7 mouse cellular contexts compared by ENCODE assay signal in genomic region chr2:38668802-38669580, GRCm38 (mm10). TPM values are rescaled to one million over a fixed set of nuclear protein-coding genes. Genes with fewer than 3 reads are reported as not detected.
A peak's percentile ranks its signal among the peaks of the same experiment; 100 is the strongest.
DNase-seq lines count a peak whose midpoint lies in the region; ATAC-seq and TF ChIP-seq lines count a peak whose summit lies in the region.

No protein-coding gene starts in this region.

- DNase-seq in MEL (ENCODE audit: low read depth, low spot score): peak; percentile 66
- DNase-seq in embryo, embryonic 10.5 days (ENCODE audit: low spot score): peak; percentile 76
- DNase-seq in intestine, embryonic 14.5 days (ENCODE audit: low spot score): peak; percentile 64
- peak; percentile 4 for DNase-seq in splenic B cell, adult 2 months (ENCODE audit: low read depth, low spot score)
- no peak for DNase-seq in frontal cortex, postnatal 36 days (ENCODE audit: low spot score in 2 of 2)
- DNase-seq in c-Kit-positive CD71-positive TER-119-positive erythroid progenitor cells, embryonic 14.5 days (ENCODE audit: low spot score): no peak

- H3K9ac ChIP-seq in MEL (ENCODE audit: control insufficient read depth, low read depth, low read length, poor library complexity, severe bottlenecking): no peak overlapping the region
- no peak overlapping the region for H3K9ac ChIP-seq in intestine, embryonic 14.5 days (ENCODE audit: low read length)
- H3K9ac ChIP-seq in liver, embryonic 16.5 days (ENCODE audit: low read depth, low read length): no peak overlapping the region

- TF ChIP-seq CTCF in MEL (IDR thresholded peaks at IDR 0.05 in 2 of 3, conservative IDR thresholded peaks at IDR 0.05 in 1 of 3; ENCODE audit: control insufficient read depth in 1 of 3, insufficient read depth in 1 of 3, low read depth in 2 of 3, low read length in 3 of 3, poor library complexity in 1 of 3, severe bottlenecking in 1 of 3): peak in 1 of 3 experiments; percentile 8; a peak in 1 of 6 replicates

- no peak for TF ChIP-seq EP300 in MEL (IDR thresholded peaks at IDR 0.05; ENCODE audit: low read depth in 1 of 2, low read length in 2 of 2)

- no peak for TF ChIP-seq POLR2A in MEL (IDR thresholded peaks at IDR 0.05; ENCODE audit: control insufficient read depth in 1 of 2, insufficient read depth in 1 of 2, low read depth in 1 of 2, low read length in 2 of 2, poor library complexity in 1 of 2)

- peak overlapping the region in 1 of 2 experiments; percentile 31; a peak in 1 of 4 replicates for H3K4me3 ChIP-seq in MEL (ENCODE audit: control insufficient read depth in 1 of 2, insufficient read depth in 1 of 2, low read depth in 2 of 2, low read length in 2 of 2)
- H3K4me3 ChIP-seq in intestine, embryonic 14.5 days (ENCODE audit: low read depth, low read length): no peak overlapping the region
- H3K4me3 ChIP-seq in liver, embryonic 16.5 days (ENCODE audit: low read depth, low read length): no peak overlapping the region

- H3K79me2 ChIP-seq in MEL (ENCODE audit: control insufficient read depth, insufficient read depth, low read length, poor library complexity): no peaks in the 10 kb centered on the region

- H3K27ac ChIP-seq in MEL (ENCODE audit: control insufficient read depth, low read depth, low read length): no peak overlapping the region
- H3K27ac ChIP-seq in intestine, embryonic 14.5 days (ENCODE audit: low read depth): no peak overlapping the region
- H3K27ac ChIP-seq in liver, embryonic 16.5 days (ENCODE audit: low read length): no peak overlapping the region

- peak; percentile 85 for ATAC-seq in intestine, embryonic 14.5 days (replicated peaks; ENCODE audit: low FRiP score, low TSS enrichment, low read depth)
- peak; percentile 73 for ATAC-seq in liver, embryonic 16.5 days (ENCODE audit: low read depth)

- no peak for TF ChIP-seq RAD21 in MEL (IDR thresholded peaks at IDR 0.05; ENCODE audit: low read depth, low read length)

- H3K9me3 ChIP-seq in MEL (replicated peaks; ENCODE audit: insufficient read depth, low read length): no peaks in the 10 kb centered on the region
- no peaks in the 10 kb centered on the region for H3K9me3 ChIP-seq in intestine, embryonic 14.5 days (ENCODE audit: control insufficient read depth, low read length)
- no peaks in the 10 kb centered on the region for H3K9me3 ChIP-seq in liver, embryonic 16.5 days (replicated peaks; ENCODE audit: control insufficient read depth, low read length)

- H3K4me1 ChIP-seq in MEL (ENCODE audit: control insufficient read depth in 1 of 2, insufficient read depth in 2 of 2, low read length in 2 of 2): no peaks in the 10 kb centered on the region
- no peaks in the 10 kb centered on the region for H3K4me1 ChIP-seq in intestine, embryonic 14.5 days (replicated peaks; ENCODE audit: control insufficient read depth, insufficient read depth, low read length)
- 0 out of 2 replicates have a peak, but pooled peaks cover 2% of the 10 kb centered on the region for H3K4me1 ChIP-seq in liver, embryonic 16.5 days (ENCODE audit: control insufficient read depth, low read depth, low read length)

- peak overlapping the region; percentile 32 for H3K4me2 ChIP-seq in intestine, embryonic 14.5 days (ENCODE audit: low read length)
- no peak overlapping the region for H3K4me2 ChIP-seq in liver, embryonic 16.5 days (ENCODE audit: low read depth, low read length)

- H3K36me3 ChIP-seq in MEL (ENCODE audit: control insufficient read depth in 1 of 2, insufficient read depth in 2 of 2, low read length in 2 of 2): no peaks in the 10 kb centered on the region
- no peaks in the 10 kb centered on the region for H3K36me3 ChIP-seq in intestine, embryonic 14.5 days (ENCODE audit: control insufficient read depth, insufficient read depth, low read length)
- no peaks in the 10 kb centered on the region for H3K36me3 ChIP-seq in liver, embryonic 16.5 days (ENCODE audit: control insufficient read depth, insufficient read depth)
- no peaks in the 10 kb centered on the region for H3K36me3 ChIP-seq in splenic B cell, adult 2 months (ENCODE audit: control insufficient read depth, insufficient read depth, low read length, poor library complexity, severe bottlenecking)

- WGBS in intestine, embryonic 14.5 days: 12% methylated on average over 17 of the region's 17 CpGs
- WGBS in liver, embryonic 16.5 days (ENCODE audit: insufficient replicate concordance): 13% methylated on average over 17 of the region's 17 CpGs

- 0 out of 4 replicates have a peak, but pooled peaks cover 0 to 1% of the 10 kb centered on the region in 2 experiments for H3K27me3 ChIP-seq in MEL (ENCODE audit: control insufficient read depth in 1 of 2, insufficient read depth in 2 of 2, low read length in 2 of 2)
- H3K27me3 ChIP-seq in intestine, embryonic 14.5 days (replicated peaks; ENCODE audit: control insufficient read depth, insufficient read depth, low read length): no peaks in the 10 kb centered on the region
- no peaks in the 10 kb centered on the region; the same call in 1 of the 2 replicates for H3K27me3 ChIP-seq in liver, embryonic 16.5 days (ENCODE audit: control insufficient read depth, insufficient read depth, low read depth, low read length)
- no peaks in the 10 kb centered on the region for H3K27me3 ChIP-seq in splenic B cell, adult 2 months (ENCODE audit: control insufficient read depth, insufficient read depth, low read length, poor library complexity, severe bottlenecking)

TF ChIP-seq in MEL, 35 proteins besides CTCF, POLR2A, EP300 and RAD21:
- TF ChIP-seq MYB (IDR thresholded peaks at IDR 0.05; ENCODE audit: low read depth, low read length): no peak
- no peak for TF ChIP-seq CHD1 (IDR thresholded peaks at IDR 0.05; ENCODE audit: low read depth, low read length)
- TF ChIP-seq NRF1 (IDR thresholded peaks at IDR 0.05; ENCODE audit: insufficient read depth, low read depth, low read length, poor library complexity, severe bottlenecking): no peak
- TF ChIP-seq MAX (IDR thresholded peaks at IDR 0.05; ENCODE audit: low read length): no peak
- no peak for TF ChIP-seq POLR2AphosphoS2 (IDR thresholded peaks at IDR 0.05; ENCODE audit: low read length)
- no peak for TF ChIP-seq ELF1 (IDR thresholded peaks at IDR 0.05; ENCODE audit: low read depth, low read length)
- no peak for TF ChIP-seq ZC3H11A (IDR thresholded peaks at IDR 0.05; ENCODE audit: low read depth, low read length)
- no peak for TF ChIP-seq GABPA (IDR thresholded peaks at IDR 0.05; ENCODE audit: low read depth, low read length)
- no peak for TF ChIP-seq MXI1 (IDR thresholded peaks at IDR 0.05; ENCODE audit: low read depth, low read length)
- TF ChIP-seq SMC3 (IDR thresholded peaks at IDR 0.05; ENCODE audit: low read depth, low read length): no peak
- TF ChIP-seq ETS1 (IDR thresholded peaks at IDR 0.05; ENCODE audit: low read depth, low read length): no peak
- no peak for TF ChIP-seq E2F4 (IDR thresholded peaks at IDR 0.05; ENCODE audit: borderline replicate concordance, low read depth, low read length)
- TF ChIP-seq TBP (IDR thresholded peaks at IDR 0.05; ENCODE audit: low read depth, low read length): no peak
- TF ChIP-seq JUND (IDR thresholded peaks at IDR 0.05; ENCODE audit: low read depth, low read length): no peak
- no peak for TF ChIP-seq USF2 (IDR thresholded peaks at IDR 0.05; ENCODE audit: borderline replicate concordance in 1 of 2, insufficient read depth in 1 of 2, low read depth in 1 of 2, low read length in 2 of 2)

RNA-seq across cellular contexts. Expression of gene Psmb7, which starts 25.1 kb away (rescaled TPM):
- total RNA-seq in MEL (2012; rRNA removed): 367 and 433 TPM in 2 replicates
- 100 to 1,000 TPM in 1 of 2 experiments, not detected in 1; 337 TPM for polyA plus RNA-seq in MEL (2012; ENCODE audit: insufficient read depth in 1 of 2, insufficient read length in 2 of 2, low read depth in 1 of 2, low replicate concordance in 2 of 2, missing spikeins in 1 of 2)
- polyA plus RNA-seq in intestine, embryonic 14.5 days (2014; fragmentation: Nextera tagmentation; extraction: Ambion mirVana): 247 and 252 TPM in 2 replicates
- polyA plus RNA-seq in liver, embryonic 16.5 days (2015; fragmentation: Nextera tagmentation; extraction: Ambion mirVana): 141 and 145 TPM in 2 replicates

RNA-seq across cellular contexts. Expression of gene Nr5a1, which starts 45.4 kb away (rescaled TPM):
- not detected in 2 replicates for total RNA-seq in MEL (2012; rRNA removed)
- polyA plus RNA-seq in MEL (2012; ENCODE audit: insufficient read depth in 1 of 2, insufficient read length in 2 of 2, low read depth in 1 of 2, low replicate concordance in 2 of 2, missing spikeins in 1 of 2): not detected
- polyA plus RNA-seq in intestine, embryonic 14.5 days (2014; fragmentation: Nextera tagmentation; extraction: Ambion mirVana): 0.09 and 0.12 TPM in 2 replicates
- polyA plus RNA-seq in liver, embryonic 16.5 days (2015; fragmentation: Nextera tagmentation; extraction: Ambion mirVana): 0.11 and 0.22 TPM in 2 replicates

Comparison
In these comparisons a context has a peak if more than half of its experiments do, and no peak if none do; other contexts are left out.
1. DNase-seq: peak in MEL (single experiment), embryo, embryonic 10.5 days (single experiment), intestine, embryonic 14.5 days (single experiment) and splenic B cell, adult 2 months (single experiment); none in frontal cortex, postnatal 36 days (0 of 2) and c-Kit-positive CD71-positive TER-119-positive erythroid progenitor cells, embryonic 14.5 days (single experiment).